Mouse (Mus musculus): Measurements from ENCODE around the gene Gm14214. TPM values are rescaled to one million over a fixed set of nuclear protein-coding genes. Genes with fewer than 3 reads are reported as not detected.
A peak's percentile ranks its signal among the peaks of the same experiment; 100 is the strongest.

Gene Gm14214
- polyA plus RNA-seq, 1 experiment from 2014 or later, result not detected

DNA sequence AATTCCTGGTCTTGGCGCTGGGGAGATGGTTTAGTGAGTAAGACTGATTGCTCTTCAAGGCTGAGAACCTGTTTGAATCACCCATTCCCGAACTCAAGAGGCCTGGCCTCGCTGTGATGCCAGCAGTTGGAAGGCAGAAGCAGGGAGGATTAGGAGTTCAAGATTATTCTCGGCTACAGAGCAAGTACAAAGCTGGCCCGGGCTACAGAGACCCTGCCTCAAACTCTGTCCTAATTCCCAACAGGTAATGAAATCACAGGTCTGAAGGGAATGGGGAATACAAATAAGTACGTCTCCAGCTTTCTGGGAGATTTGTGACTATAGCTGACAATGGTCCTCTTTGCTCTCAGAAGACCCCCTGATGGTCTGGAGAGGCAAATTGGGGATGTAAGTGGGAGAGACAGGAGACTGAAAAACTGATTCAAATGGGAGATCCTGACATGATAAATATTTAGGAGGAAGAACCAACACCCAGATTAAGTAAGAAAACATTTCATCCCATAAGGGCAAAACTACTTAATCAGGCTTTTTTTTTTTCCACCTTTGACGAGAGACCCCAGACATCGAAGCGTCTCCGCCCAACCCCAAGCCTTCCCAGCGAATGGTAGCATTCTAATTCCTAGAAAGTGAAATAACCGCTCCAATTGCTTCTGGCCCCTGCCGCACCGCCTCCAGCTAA, 20.3 kb upstream of the Gm14214 start:
- Histone ChIP-seq H3K9me3 (no peaks in the 10 kb centered on the region), H3K27me3 (no peaks in the 10 kb centered on the region), H3K36me3 (no peaks in the 10 kb centered on the region), H3K27ac (replicated peaks) (peak overlapping the region; percentile 100), H3K9ac (replicated peaks) (peak overlapping the region; percentile 43), H3K4me1 (peaks cover 38% of the 10 kb centered on the region), H3K4me3 (peak overlapping the region; percentile 92), H3K4me2 (replicated peaks) (peak overlapping the region; percentile 81)
- no peak for ATAC-seq (replicated peaks)
- 6% methylated on average over 14 of the region's 14 CpGs for whole genome bisulfite sequencing

DNA sequence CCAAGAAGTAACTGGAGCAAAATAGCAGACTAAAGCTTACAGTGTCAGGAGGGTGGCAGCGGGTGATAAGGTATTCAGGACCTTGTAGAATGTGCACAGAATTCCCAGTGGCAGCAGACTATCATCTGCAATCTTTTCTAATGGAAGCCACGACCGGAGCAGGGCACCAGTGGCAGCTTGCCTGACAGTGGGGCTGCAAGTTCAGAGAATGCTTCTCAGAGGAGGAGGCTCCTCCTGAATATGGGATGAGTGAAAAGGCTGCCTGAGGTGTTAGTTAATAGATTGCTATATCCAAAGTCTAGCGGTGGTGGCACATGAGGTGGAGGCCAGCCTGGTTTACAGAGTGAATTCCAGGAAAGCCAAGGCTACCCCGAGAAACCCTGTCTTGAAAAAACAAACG, 19.6 kb upstream of the Gm14214 start:
- Histone ChIP-seq H3K4me2 (replicated peaks) (no peak overlapping the region), H3K27me3 (no peaks in the 10 kb centered on the region), H3K9me3 (no peaks in the 10 kb centered on the region), H3K36me3 (no peaks in the 10 kb centered on the region), H3K4me1 (peaks cover 31% of the 10 kb centered on the region), H3K9ac (replicated peaks) (no peak overlapping the region), H3K4me3 (no peak overlapping the region), H3K27ac (replicated peaks) (no peak overlapping the region)
- no peak for ATAC-seq (replicated peaks)
- 79% methylated on average over 6 of the region's 6 CpGs for WGBS

DNA sequence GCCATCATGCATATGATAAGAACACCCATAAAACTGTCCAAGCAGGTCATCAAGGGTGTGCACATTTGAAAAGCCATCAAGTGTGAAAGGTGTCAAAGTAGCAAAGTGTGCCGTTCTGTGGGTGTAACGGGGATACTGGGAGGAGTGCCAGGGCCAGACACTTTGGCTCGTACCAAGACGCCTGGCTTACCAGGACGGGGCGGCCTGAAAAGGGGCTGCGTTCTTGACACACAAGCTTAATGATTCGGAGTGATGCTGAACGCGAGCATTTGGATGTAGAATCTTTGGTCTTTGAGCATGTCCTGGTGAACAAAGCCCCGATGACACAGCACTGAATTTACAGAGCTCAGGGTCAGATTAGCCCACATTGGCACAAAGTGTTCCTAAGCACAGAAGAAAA, 16.9 kb upstream of the Gm14214 start:
- peaks cover 11% of the 10 kb centered on the region for H3K4me1 ChIP-seq
- H3K36me3 ChIP-seq, result no peaks in the 10 kb centered on the region
- no peak overlapping the region for H3K27ac ChIP-seq (replicated peaks)
- 51% methylated on average over 11 of the region's 11 CpGs for WGBS
- no peaks in the 10 kb centered on the region for H3K27me3 ChIP-seq
- H3K4me3 ChIP-seq, result no peak overlapping the region
- H3K9me3 ChIP-seq, result no peaks in the 10 kb centered on the region
- H3K4me2 ChIP-seq (replicated peaks), result no peak overlapping the region
- no peak for ATAC-seq (replicated peaks)
- H3K9ac ChIP-seq (replicated peaks), result no peak overlapping the region

DNA sequence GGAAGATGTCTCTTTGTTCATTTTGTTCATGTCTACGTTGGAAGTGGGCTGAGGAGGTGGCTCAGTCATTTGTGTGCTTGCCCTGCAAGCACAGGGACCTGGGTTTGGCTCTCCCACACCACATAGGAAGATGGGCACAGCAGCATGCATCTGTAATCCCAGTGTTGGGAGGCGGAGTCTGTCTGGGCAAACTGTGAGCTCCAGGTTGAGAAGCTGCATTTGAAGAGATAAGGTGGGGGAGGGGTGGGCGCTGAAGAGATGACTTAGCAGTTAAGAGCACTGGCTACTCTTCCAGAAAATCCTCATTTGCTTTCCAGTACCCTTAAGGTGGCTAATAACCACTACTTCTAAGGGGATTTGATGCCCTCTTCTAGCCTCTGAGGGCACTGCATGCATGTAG, 16.4 kb upstream of the Gm14214 start:
- H3K9me3 ChIP-seq, result no peaks in the 10 kb centered on the region
- ATAC-seq (replicated peaks), result no peak
- no peak overlapping the region for H3K4me3 ChIP-seq
- no peak overlapping the region for H3K9ac ChIP-seq (replicated peaks)
- H3K4me2 ChIP-seq (replicated peaks), result no peak overlapping the region
- H3K4me1 ChIP-seq, result peaks cover 11% of the 10 kb centered on the region
- H3K27ac ChIP-seq (replicated peaks), result no peak overlapping the region
- WGBS, result 38% methylated on average over 3 of the region's 3 CpGs
- H3K36me3 ChIP-seq, result no peaks in the 10 kb centered on the region
- H3K27me3 ChIP-seq, result no peaks in the 10 kb centered on the region

DNA sequence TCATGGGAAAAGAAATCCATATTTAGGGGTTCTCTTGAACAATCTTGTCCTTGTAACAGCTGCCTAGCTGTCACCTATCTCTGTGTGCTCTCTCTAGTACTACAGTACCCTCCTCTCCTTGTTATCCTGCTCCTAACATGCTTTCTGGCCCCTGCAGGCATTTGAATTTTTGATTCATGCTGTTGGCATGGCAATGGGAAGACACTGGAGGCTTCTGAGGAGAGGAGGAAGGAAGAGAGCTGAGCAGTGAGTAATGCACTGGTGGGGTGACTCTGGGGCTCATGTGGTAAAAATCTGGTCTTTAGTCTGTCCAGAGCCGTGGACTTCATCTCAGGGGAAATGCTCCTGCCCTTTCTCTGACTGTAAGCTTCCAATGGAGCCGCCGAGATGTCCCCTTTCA, 15.5 kb upstream of the Gm14214 start:
- Histone ChIP-seq H3K27me3 (no peaks in the 10 kb centered on the region), H3K27ac (replicated peaks) (no peak overlapping the region), H3K4me3 (no peak overlapping the region), H3K36me3 (no peaks in the 10 kb centered on the region), H3K4me1 (peaks cover 11% of the 10 kb centered on the region), H3K9ac (replicated peaks) (no peak overlapping the region), H3K9me3 (no peaks in the 10 kb centered on the region), H3K4me2 (replicated peaks) (no peak overlapping the region)
- ATAC-seq (replicated peaks), result no peak
- WGBS, result 87% methylated on average over 3 of the region's 3 CpGs

DNA sequence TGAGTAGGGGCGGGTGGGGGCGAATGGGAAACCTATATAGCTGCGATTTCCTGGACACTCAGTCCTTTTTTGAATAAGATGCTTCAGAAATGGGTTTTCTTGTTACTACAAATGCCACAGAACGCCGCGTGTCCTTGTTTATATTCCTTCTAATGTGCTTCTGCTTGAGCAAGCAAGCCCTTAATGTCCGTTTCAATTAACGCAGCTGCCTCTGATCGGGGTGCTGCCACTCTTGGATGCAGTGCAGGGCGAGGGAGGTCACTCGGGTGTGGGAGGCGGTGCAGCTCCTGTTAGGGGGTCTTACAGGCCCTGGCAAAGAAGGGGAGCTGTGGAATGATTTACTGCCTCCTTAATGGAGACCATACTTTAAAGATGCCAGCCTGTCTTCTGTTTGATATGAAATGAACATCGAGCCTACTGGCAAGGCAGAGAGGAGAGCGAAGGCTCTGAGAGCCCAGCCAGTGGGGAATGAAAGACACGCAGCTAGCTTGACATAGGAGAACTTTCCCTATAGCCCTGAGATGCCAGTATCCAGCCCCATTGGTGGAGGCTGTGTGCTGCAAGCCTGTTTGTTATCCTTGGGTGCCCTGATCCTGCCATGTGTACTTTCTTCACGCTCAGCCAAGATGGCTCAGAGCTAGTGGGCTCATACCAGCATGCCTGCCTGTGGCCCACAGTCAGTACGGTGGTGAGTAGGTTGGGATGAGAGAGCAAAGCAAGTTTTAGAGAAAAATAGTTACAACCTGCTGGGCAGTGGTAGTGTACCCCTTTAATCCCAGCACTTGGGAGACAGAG, 13.2 kb upstream of the Gm14214 start:
- Histone ChIP-seq H3K4me2 (replicated peaks) (no peak overlapping the region), H3K9ac (replicated peaks) (no peak overlapping the region), H3K27ac (replicated peaks) (no peak overlapping the region), H3K27me3 (no peaks in the 10 kb centered on the region), H3K36me3 (no peaks in the 10 kb centered on the region), H3K9me3 (no peaks in the 10 kb centered on the region), H3K4me3 (no peak overlapping the region), H3K4me1 (peaks cover 6% of the 10 kb centered on the region)
- WGBS, result 47% methylated on average over 17 of the region's 17 CpGs
- ATAC-seq (replicated peaks), result no peak

DNA sequence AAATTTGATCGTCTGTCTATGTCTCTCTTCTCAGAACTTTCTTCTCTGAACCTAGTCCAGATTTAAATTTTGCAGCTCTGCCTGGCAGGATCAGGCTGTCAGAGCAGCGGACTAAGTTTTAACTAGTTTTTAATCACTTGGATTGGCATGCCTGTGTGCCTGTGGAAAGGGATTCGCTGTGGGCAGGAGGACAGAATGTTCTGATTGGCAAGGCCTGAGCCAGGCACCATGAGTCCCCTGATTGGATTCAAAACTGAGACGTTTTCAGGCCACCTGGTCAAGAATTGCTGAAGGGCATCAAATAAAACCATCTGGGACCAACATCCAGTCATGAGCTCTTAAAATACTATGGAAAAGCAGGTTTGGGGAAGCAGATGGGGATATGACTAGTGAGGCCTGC, 12.5 kb upstream of the Gm14214 start:
- H3K27ac ChIP-seq (replicated peaks), result no peak overlapping the region
- no peak overlapping the region for H3K4me2 ChIP-seq (replicated peaks)
- H3K4me1 ChIP-seq, result peaks cover 6% of the 10 kb centered on the region
- H3K4me3 ChIP-seq, result no peak overlapping the region
- no peak overlapping the region for H3K9ac ChIP-seq (replicated peaks)
- H3K36me3 ChIP-seq, result no peaks in the 10 kb centered on the region
- ATAC-seq (replicated peaks), result no peak
- no peaks in the 10 kb centered on the region for H3K27me3 ChIP-seq
- 66% methylated on average over 4 of the region's 4 CpGs for whole genome bisulfite sequencing
- no peaks in the 10 kb centered on the region for H3K9me3 ChIP-seq

DNA sequence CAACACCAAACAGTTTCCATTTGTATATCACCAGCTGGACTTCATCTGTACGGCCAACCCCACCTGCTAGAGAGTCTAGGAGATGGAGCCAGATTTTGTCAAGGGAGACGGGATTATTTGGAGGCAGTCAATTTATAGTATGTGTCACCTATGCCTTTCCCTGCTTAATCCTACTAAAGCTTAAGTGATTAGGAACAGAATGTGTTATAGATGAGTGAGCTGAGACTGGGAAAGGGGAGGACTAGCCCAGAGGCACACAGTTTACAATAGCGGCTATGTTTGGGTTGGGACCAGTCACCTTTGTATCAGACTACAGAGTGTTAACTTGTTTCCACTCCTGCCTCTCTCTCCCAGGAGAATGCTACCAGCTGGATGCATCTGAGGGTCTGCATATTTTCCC, 9.8 kb upstream of the Gm14214 start:
- peaks cover 6% of the 10 kb centered on the region for H3K4me1 ChIP-seq
- H3K27ac ChIP-seq (replicated peaks), result no peak overlapping the region
- H3K4me3 ChIP-seq, result no peak overlapping the region
- H3K9ac ChIP-seq (replicated peaks), result no peak overlapping the region
- H3K36me3 ChIP-seq, result no peaks in the 10 kb centered on the region
- 44% methylated on average over 3 of the region's 3 CpGs for WGBS
- no peak overlapping the region for H3K4me2 ChIP-seq (replicated peaks)
- no peaks in the 10 kb centered on the region for H3K9me3 ChIP-seq
- no peak for ATAC-seq (replicated peaks)
- H3K27me3 ChIP-seq, result no peaks in the 10 kb centered on the region

DNA sequence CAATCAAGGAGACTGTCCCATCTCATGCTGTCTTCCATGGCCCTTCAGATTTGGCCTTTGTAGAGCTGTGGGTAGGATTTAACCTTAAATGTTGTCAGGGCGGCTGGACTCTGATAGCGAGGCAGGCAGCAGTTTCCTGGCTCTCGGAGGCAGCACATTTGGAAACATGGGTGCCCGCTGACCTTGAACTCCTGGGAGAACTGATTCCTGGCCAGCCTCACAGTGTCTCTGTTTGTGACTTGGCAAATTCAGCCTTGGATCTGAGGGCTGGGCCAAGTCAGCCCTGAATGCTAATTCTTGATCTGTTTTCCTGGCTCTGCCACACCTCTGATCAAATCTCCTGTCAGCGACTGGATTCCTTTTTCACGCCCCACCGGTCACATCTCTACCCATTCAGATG, 6.7 kb upstream of the Gm14214 start:
- H3K9ac ChIP-seq (replicated peaks), result no peak overlapping the region
- no peak overlapping the region for H3K4me2 ChIP-seq (replicated peaks)
- no peak overlapping the region for H3K27ac ChIP-seq (replicated peaks)
- no peak for ATAC-seq (replicated peaks)
- 62% methylated on average over 7 of the region's 7 CpGs for WGBS
- H3K4me1 ChIP-seq, result no peaks in the 10 kb centered on the region
- H3K36me3 ChIP-seq, result no peaks in the 10 kb centered on the region
- no peaks in the 10 kb centered on the region for H3K27me3 ChIP-seq
- no peak overlapping the region for H3K4me3 ChIP-seq
- no peaks in the 10 kb centered on the region for H3K9me3 ChIP-seq

DNA sequence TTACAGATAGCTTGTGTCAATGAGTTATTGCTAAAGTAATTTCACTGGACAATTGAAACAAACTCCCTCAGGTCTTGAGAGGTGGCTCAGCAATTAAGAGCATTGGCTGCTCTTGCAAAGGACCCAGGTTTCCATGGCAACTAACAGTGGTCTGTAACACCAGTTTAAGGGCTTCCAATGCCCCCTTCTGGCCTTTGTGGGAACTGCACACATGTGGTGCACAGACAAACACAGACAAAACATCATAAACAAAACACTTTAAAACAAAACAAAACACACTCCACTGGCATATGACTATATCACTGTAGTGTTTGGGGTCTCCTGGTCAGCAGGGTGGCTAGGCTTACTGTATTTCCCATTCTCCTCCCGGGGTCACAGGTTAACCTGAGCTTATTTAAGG, 4.2 kb upstream of the Gm14214 start:
- Histone ChIP-seq H3K4me1 (no peaks in the 10 kb centered on the region), H3K9ac (replicated peaks) (no peak overlapping the region), H3K27ac (replicated peaks) (no peak overlapping the region), H3K9me3 (no peaks in the 10 kb centered on the region), H3K36me3 (no peaks in the 10 kb centered on the region), H3K4me2 (replicated peaks) (no peak overlapping the region), H3K4me3 (no peak overlapping the region), H3K27me3 (no peaks in the 10 kb centered on the region)
- WGBS, result 90% methylated on average over 1 of the region's 1 CpGs
- no peak for ATAC-seq (replicated peaks)

DNA sequence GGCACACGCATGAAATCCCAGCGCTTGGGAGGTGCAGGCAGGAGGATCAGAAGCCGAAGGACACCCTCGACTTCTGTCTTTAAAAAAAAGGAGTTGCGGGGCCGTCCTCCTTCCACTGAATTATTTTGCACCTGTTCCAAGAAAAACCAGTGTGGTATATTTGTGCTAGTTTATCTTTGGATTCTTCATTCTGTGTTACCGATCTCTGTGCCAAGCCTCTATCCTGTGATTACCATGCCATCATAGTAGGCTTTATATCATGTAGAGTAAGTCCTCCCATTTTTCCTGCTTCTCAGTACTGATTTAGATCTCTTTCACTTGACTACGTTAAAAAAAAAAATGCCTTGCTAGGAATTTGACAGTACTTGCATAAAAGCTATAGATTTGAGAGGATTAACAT, 1.8 kb upstream of the Gm14214 start:
- no peak overlapping the region for H3K9ac ChIP-seq (replicated peaks)
- no peak for ATAC-seq (replicated peaks)
- WGBS, result 76% methylated on average over 8 of the region's 8 CpGs

DNA sequence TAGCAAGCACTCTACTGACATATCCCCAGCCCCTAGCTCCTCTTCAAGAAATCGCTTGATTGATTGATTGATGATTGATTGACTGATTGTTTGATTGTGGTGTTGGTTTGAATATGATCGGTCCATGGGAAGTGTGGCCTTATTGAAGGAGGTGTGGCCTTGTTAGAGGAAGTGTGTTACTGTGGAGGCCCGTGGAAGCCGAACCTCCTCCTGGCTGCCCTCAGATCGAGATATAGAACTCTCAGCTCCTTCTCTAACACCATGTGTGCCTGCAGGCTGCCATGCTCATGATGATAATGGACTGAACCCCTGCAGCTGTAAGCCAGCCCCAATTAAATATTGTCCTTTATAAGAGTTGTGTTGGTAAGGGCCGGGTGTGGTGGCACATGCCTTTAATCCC, 2.8 kb downstream of the Gm14214 start:
- Histone ChIP-seq H3K36me3 (no peaks in the 10 kb centered on the region), H3K27ac (replicated peaks) (no peak overlapping the region), H3K9me3 (no peaks in the 10 kb centered on the region), H3K27me3 (no peaks in the 10 kb centered on the region), H3K4me2 (replicated peaks) (no peak overlapping the region), H3K4me1 (no peaks in the 10 kb centered on the region), H3K4me3 (no peak overlapping the region), H3K9ac (replicated peaks) (no peak overlapping the region)
- no peak for ATAC-seq (replicated peaks)
- WGBS, result 91% methylated on average over 6 of the region's 6 CpGs

More for the DNA sequence above, 1.8 kb upstream of the Gm14214 start:
- Histone ChIP-seq H3K4me2 (replicated peaks) (no peak overlapping the region), H3K4me3 (no peak overlapping the region), H3K4me1 (no peaks in the 10 kb centered on the region), H3K9me3 (no peaks in the 10 kb centered on the region), H3K27me3 (no peaks in the 10 kb centered on the region), H3K27ac (replicated peaks) (no peak overlapping the region), H3K36me3 (no peaks in the 10 kb centered on the region)
